Mouse (Mus musculus): ENCODE measurements at regions not wholly inside any gene's neighbourhood (a gene's known extent, or its start where the extent isn't known, plus 50 kb on each side); places are given as distances from the start of the nearest gene placed in this dataset.

- TF ChIP-seq CTCF (IDR thresholded peaks at IDR 0.05; ENCODE audit: borderline replicate concordance, extremely low read depth, insufficient read depth, insufficient read length): no peak
- no peak for TF ChIP-seq POLR2A (IDR thresholded peaks at IDR 0.05; ENCODE audit: borderline replicate concordance, extremely low read depth, insufficient read depth, insufficient read length, poor library complexity, severe bottlenecking)
Observed at GRCm38 (mm10) chr15:56448015-56448645, 1029.3 kb downstream of the Slc22a22 start.
